Mouse (Mus musculus) midbrain, embryonic 14.5 days (tissue): ENCODE results near the gene Glp2r. TPM values are rescaled to one million over a fixed set of nuclear protein-coding genes. Genes with fewer than 3 reads are reported as not detected.
A peak's percentile ranks its signal among the peaks of the same experiment; 100 is the strongest.

Experiments used
- ATAC-seq: fragments of 200-750 bp; cut with Nextera tagmentation; 2 replicates; pipeline ENCODE4 v1.8.0; 2017; ENCODE audit warnings: moderate number of reproducible peaks, moderate library complexity; ENCODE audit not compliant: low FRiP score, low TSS enrichment
- DNase-seq: peaks from one replicate; pipeline ENCODE4 v3.0.0-alpha.2; 2015
- H3K27ac ChIP-seq: fragments of 300-500 bp; sonication (generic); replicated peaks from 2 replicates; pipeline ENCODE4 v1.5.1; 2014; ENCODE audit warnings: mild to moderate bottlenecking, low read depth, low read length, moderate library complexity
- H3K27me3 ChIP-seq: fragments of 300-500 bp; sonication (generic); 2 replicates; pipeline ENCODE4 v1.6.1; 2014; ENCODE audit warnings: low read length, control low read depth, mixed read lengths; ENCODE audit not compliant: control insufficient read depth, insufficient read depth
- H3K36me3 ChIP-seq: fragments of 300-500 bp; sonication (generic); 2 replicates; pipeline ENCODE4 v1.6.1; 2014; ENCODE audit warnings: low read length, control low read depth; ENCODE audit not compliant: control insufficient read depth, insufficient read depth
- H3K4me1 ChIP-seq: fragments of 300-500 bp; sonication (generic); 2 replicates; pipeline ENCODE4 v1.6.1; 2014; ENCODE audit warnings: mild to moderate bottlenecking, antibody characterized with exemption, low read length, control low read depth; ENCODE audit not compliant: control insufficient read depth, insufficient read depth
- H3K4me2 ChIP-seq: fragments of 300-500 bp; sonication (generic); 2 replicates; pipeline ENCODE4 v1.6.1; 2014; ENCODE audit warnings: mild to moderate bottlenecking, low read length, moderate library complexity
- H3K4me3 ChIP-seq: fragments of 300-500 bp; sonication (generic); replicated peaks from 2 replicates; pipeline ENCODE4 v1.5.1; 2014; ENCODE audit warnings: low read depth, low read length
- H3K9ac ChIP-seq: fragments of 300-500 bp; sonication (generic); replicated peaks from 2 replicates; pipeline ENCODE4 v1.6.1; 2014; ENCODE audit warnings: mild to moderate bottlenecking, low read length, moderate library complexity
- H3K9me3 ChIP-seq: fragments of 300-500 bp; sonication (generic); 2 replicates; pipeline ENCODE4 v1.6.1; 2016; ENCODE audit warnings: low read length, control low read depth, mixed read lengths; ENCODE audit not compliant: control insufficient read depth
- WGBS: fragments of 180-500 bp; shearing (Covaris S2); extraction: QIAGEN DNeasy Blood & Tissue Kit; methylation state at CpG from one replicate; pipeline ENCODE4 v1.1.7; 2014; 5-methylcytosine and 5-hydroxymethylcytosine counted together
- polyA plus RNA-seq: library from polyadenylated mRNA; unstranded; fragments of >200 nt; fragmentation: Nextera tagmentation; extraction: Ambion mirVana; gene quantifications from 2 replicates; pipeline ENCODE4 v1.2.1, GENCODE M21; 2014

The Glp2r gene
- polyA plus RNA-seq, 1 experiment from 2014 or later, result 0.07 TPM

GRCm38 (mm10) chr11:67722399-67723156 lies 48.4 kb downstream of the Glp2r start:
- Histone ChIP-seq H3K4me2 (no peak overlapping the region), H3K27me3 (no peaks in the 10 kb centered on the region), H3K4me1 (no peaks in the 10 kb centered on the region), H3K36me3 (no peaks in the 10 kb centered on the region), H3K9ac (no peak overlapping the region), H3K4me3 (no peak overlapping the region), H3K9me3 (no peaks in the 10 kb centered on the region), H3K27ac (no peak overlapping the region)
- ATAC-seq (no peak), DNase-seq (no peak)
- 74% methylated on average over 7 of the region's 7 CpGs for WGBS

- ATAC-seq, result no peak
- H3K4me2 ChIP-seq, result no peak overlapping the region
- 95% methylated on average over 5 of the region's 5 CpGs for WGBS
These were observed 49.5 kb downstream of the Glp2r start for GRCm38 (mm10) chr11:67721485-67721884.

GRCm38 (mm10) chr11:67715382-67715781 lies 55.6 kb downstream of the Glp2r start:
- Histone ChIP-seq H3K4me3 (no peak overlapping the region), H3K4me1 (no peaks in the 10 kb centered on the region), H3K9ac (no peak overlapping the region), H3K36me3 (no peaks in the 10 kb centered on the region), H3K27ac (no peak overlapping the region), H3K27me3 (no peaks in the 10 kb centered on the region), H3K4me2 (no peak overlapping the region), H3K9me3 (no peaks in the 10 kb centered on the region)
- DNase-seq (no peak), ATAC-seq (no peak)
- WGBS, result 87% methylated on average over 4 of the region's 4 CpGs

More at GRCm38 (mm10) chr11:67721485-67721884, 49.5 kb downstream of the Glp2r start:
- Histone ChIP-seq H3K9me3 (no peaks in the 10 kb centered on the region), H3K9ac (no peak overlapping the region), H3K4me3 (no peak overlapping the region), H3K36me3 (no peaks in the 10 kb centered on the region), H3K4me1 (no peaks in the 10 kb centered on the region), H3K27me3 (no peaks in the 10 kb centered on the region), H3K27ac (no peak overlapping the region)
- no peak for DNase-seq

GRCm38 (mm10) chr11:67712976-67713375 lies 58.0 kb downstream of the Glp2r start:
- Histone ChIP-seq H3K4me1 (no peaks in the 10 kb centered on the region), H3K27ac (no peak overlapping the region), H3K9me3 (no peaks in the 10 kb centered on the region), H3K36me3 (no peaks in the 10 kb centered on the region), H3K4me2 (no peak overlapping the region), H3K4me3 (no peak overlapping the region), H3K9ac (no peak overlapping the region), H3K27me3 (no peaks in the 10 kb centered on the region)
- WGBS, result 87% methylated on average over 4 of the region's 4 CpGs
- ATAC-seq (no peak), DNase-seq (no peak)

GRCm38 (mm10) chr11:67694703-67695376 lies 76.1 kb downstream of the Glp2r start, which contains the start of gene Rcvrn:
Gene Rcvrn (plus strand): TSS chr11:67695326.
- no peak for DNase-seq

GRCm38 (mm10) chr11:67686109-67686508 lies 84.8 kb downstream of the Glp2r start:
- Histone ChIP-seq H3K9ac (no peak overlapping the region), H3K36me3 (no peaks in the 10 kb centered on the region), H3K27me3 (no peaks in the 10 kb centered on the region), H3K4me1 (no peaks in the 10 kb centered on the region), H3K9me3 (no peaks in the 10 kb centered on the region), H3K4me3 (no peak overlapping the region), H3K27ac (no peak overlapping the region), H3K4me2 (no peak overlapping the region)
- 56% methylated on average over 2 of the region's 2 CpGs for WGBS
- ATAC-seq (no peak), DNase-seq (peak; percentile 56)

More at GRCm38 (mm10) chr11:67694703-67695376, 76.1 kb downstream of the Glp2r start, which contains the start of gene Rcvrn:
- no peak for ATAC-seq
- Histone ChIP-seq H3K36me3 (no peaks in the 10 kb centered on the region), H3K4me2 (no peak within 1 kb of the TSS), H3K4me3 (no peak within 1 kb of the TSS), H3K27ac (no peak within 1 kb of the TSS), H3K4me1 (no peaks in the 10 kb centered on the region), H3K9me3 (no peaks in the 10 kb centered on the region), H3K27me3 (no peaks in the 10 kb centered on the region), H3K9ac (no peak within 1 kb of the TSS)
- 64% methylated on average over 7 of the region's 7 CpGs for WGBS

- ATAC-seq (no peak), DNase-seq (no peak)
- H3K4me2 ChIP-seq, result no peak overlapping the region
- H3K9me3 ChIP-seq, result no peaks in the 10 kb centered on the region
- H3K27me3 ChIP-seq, result no peaks in the 10 kb centered on the region
- H3K4me3 ChIP-seq, result no peak overlapping the region
- no peak overlapping the region for H3K9ac ChIP-seq
- H3K36me3 ChIP-seq, result no peaks in the 10 kb centered on the region
- H3K27ac ChIP-seq, result no peak overlapping the region
- H3K4me1 ChIP-seq, result no peaks in the 10 kb centered on the region
- 89% methylated on average over 3 of the region's 3 CpGs for WGBS
These were observed 89.1 kb downstream of the Glp2r start for GRCm38 (mm10) chr11:67681871-67682270.

GRCm38 (mm10) chr11:67679930-67680329 lies 91.0 kb downstream of the Glp2r start:
- no peaks in the 10 kb centered on the region for H3K27me3 ChIP-seq
- no peak for DNase-seq

GRCm38 (mm10) chr11:67679300-67679699 lies 91.7 kb downstream of the Glp2r start:
- DNase-seq (no peak), ATAC-seq (no peak)
- H3K9me3 ChIP-seq, result no peaks in the 10 kb centered on the region
- no peak overlapping the region for H3K27ac ChIP-seq
- H3K27me3 ChIP-seq, result no peaks in the 10 kb centered on the region
- no peaks in the 10 kb centered on the region for H3K4me1 ChIP-seq
- no peaks in the 10 kb centered on the region for H3K36me3 ChIP-seq
- no peak overlapping the region for H3K4me2 ChIP-seq
- H3K9ac ChIP-seq, result no peak overlapping the region
- 77% methylated on average over 5 of the region's 5 CpGs for WGBS
- no peak overlapping the region for H3K4me3 ChIP-seq

More at GRCm38 (mm10) chr11:67679930-67680329, 91.0 kb downstream of the Glp2r start:
- Histone ChIP-seq H3K9me3 (no peaks in the 10 kb centered on the region), H3K9ac (no peak overlapping the region), H3K4me3 (no peak overlapping the region), H3K27ac (no peak overlapping the region), H3K4me1 (no peaks in the 10 kb centered on the region), H3K4me2 (no peak overlapping the region), H3K36me3 (no peaks in the 10 kb centered on the region)
- ATAC-seq, result no peak
- 90% methylated on average over 2 of the region's 2 CpGs for WGBS
